Mouse (Mus musculus) MEL (cell line): ENCODE results near the gene Kank1. TPM values are rescaled to one million over a fixed set of nuclear protein-coding genes. Genes with fewer than 3 reads are reported as not detected.

Source experiments
- DNase-seq: peaks from one replicate; pipeline ENCODE4 v3.0.0; 2011; ENCODE audit warnings: low read depth, low spot score
- H3K27ac ChIP-seq: 2 replicates; pipeline ENCODE4 v1.5.1; 2012; ENCODE audit warnings: low read depth, mild to moderate bottlenecking, control low read depth, low read length, moderate library complexity; ENCODE audit not compliant: control insufficient read depth
- H3K27me3 ChIP-seq, 2 experiments: fragments of 150-350 bp in 1 of 2; sonication (generic) in 1 of 2; 2 replicates each; pipeline ENCODE4 v1.6.1; 2012; ENCODE audit warnings: low read length in 2 of 2, mild to moderate bottlenecking in 2 of 2, improper control_type of control experiment in 1 of 2, moderate library complexity in 1 of 2; ENCODE audit not compliant: insufficient read depth in 2 of 2, control insufficient read depth in 1 of 2
- H3K36me3 ChIP-seq, 2 experiments: 2 replicates each; pipeline ENCODE4 v1.6.1; 2012 to 2014; ENCODE audit warnings: low read length in 2 of 2, improper control_type of control experiment in 1 of 2, inconsistent platforms in 1 of 2, mild to moderate bottlenecking in 1 of 2; ENCODE audit not compliant: insufficient read depth in 2 of 2, control insufficient read depth in 1 of 2
- H3K4me1 ChIP-seq, 2 experiments: fragments of 150-350 bp in 1 of 2; sonication (generic) in 1 of 2; 2 replicates each; pipeline ENCODE4 v1.6.1; 2012; ENCODE audit warnings: low read length in 2 of 2, improper control_type of control experiment in 1 of 2, mild to moderate bottlenecking in 1 of 2; ENCODE audit not compliant: insufficient read depth in 2 of 2, control insufficient read depth in 1 of 2
- H3K4me3 ChIP-seq, 2 experiments: fragments of 150-350 bp in 1 of 2; sonication (generic) in 1 of 2; 2 replicates each; pipeline ENCODE4 v1.5.1; 2012; ENCODE audit warnings: low read depth in 2 of 2, low read length in 2 of 2, mild to moderate bottlenecking in 2 of 2, moderate library complexity in 2 of 2, control low read depth in 1 of 2, improper control_type of control experiment in 1 of 2; ENCODE audit not compliant: control insufficient read depth in 1 of 2, insufficient read depth in 1 of 2
- H3K79me2 ChIP-seq: 2 replicates; pipeline ENCODE4 v1.6.1; 2012; ENCODE audit warnings: mild to moderate bottlenecking, low read length, moderate library complexity; ENCODE audit not compliant: control insufficient read depth, poor library complexity, insufficient read depth
- H3K9ac ChIP-seq: 2 replicates; pipeline ENCODE4 v1.6.1; 2012; ENCODE audit warnings: low read depth, mild to moderate bottlenecking, control low read depth, low read length, moderate library complexity; ENCODE audit not compliant: control insufficient read depth, poor library complexity, severe bottlenecking
- H3K9me3 ChIP-seq: fragments of 150-350 bp; sonication (generic); replicated peaks from 2 replicates; pipeline ENCODE4 v1.6.1; 2012; ENCODE audit warnings: mild to moderate bottlenecking, low read length, improper control_type of control experiment, moderate library complexity; ENCODE audit not compliant: insufficient read depth
- BHLHE40 ChIP-seq: IDR thresholded peaks from 2 replicates; pipeline ENCODE4 v1.6.1; 2012; ENCODE audit warnings: low read depth, mild to moderate bottlenecking, inconsistent platforms, low read length, improper control_type of control experiment, borderline replicate concordance
- CHD1 ChIP-seq: IDR thresholded peaks from 2 replicates; pipeline ENCODE4 v1.6.1; 2012; ENCODE audit warnings: low read depth, mild to moderate bottlenecking, inconsistent platforms, low read length, improper control_type of control experiment
- CHD2 ChIP-seq: IDR thresholded peaks from 2 replicates; pipeline ENCODE4 v1.6.1; 2011; ENCODE audit warnings: low read length, improper control_type of control experiment
- CTCF ChIP-seq, 3 experiments: IDR thresholded peaks in 2 of 3; conservative IDR thresholded peaks in 1 of 3; 2 replicates each; pipeline ENCODE4 v1.5.1; 2011 to 2012; ENCODE audit warnings: low read length in 3 of 3, low read depth in 2 of 3, mild to moderate bottlenecking in 2 of 3, improper control_type of control experiment in 1 of 3, inconsistent platforms in 1 of 3, mixed read lengths in 1 of 3, moderate library complexity in 1 of 3; ENCODE audit not compliant: control insufficient read depth in 1 of 3, insufficient read depth in 1 of 3, poor library complexity in 1 of 3, severe bottlenecking in 1 of 3
- ETS1 ChIP-seq: IDR thresholded peaks from 2 replicates; pipeline ENCODE4 v1.6.1; 2012; ENCODE audit warnings: low read depth, mild to moderate bottlenecking, inconsistent platforms, low read length, improper control_type of control experiment, moderate library complexity
- GABPA ChIP-seq: IDR thresholded peaks from 2 replicates; pipeline ENCODE4 v1.6.1; 2012; ENCODE audit warnings: low read depth, mild to moderate bottlenecking, inconsistent platforms, low read length, improper control_type of control experiment, moderate library complexity
- HCFC1 ChIP-seq: IDR thresholded peaks from 2 replicates; pipeline ENCODE4 v1.6.1; 2012; ENCODE audit warnings: low read depth, mild to moderate bottlenecking, inconsistent platforms, low read length, improper control_type of control experiment, moderate library complexity
- JUND ChIP-seq: IDR thresholded peaks from 2 replicates; pipeline ENCODE4 v1.6.1; 2011; ENCODE audit warnings: low read depth, mild to moderate bottlenecking, improper control_type of control experiment, low read length
- MAFK ChIP-seq: IDR thresholded peaks from 2 replicates; pipeline ENCODE4 v1.6.1; 2011; ENCODE audit warnings: low read depth, mild to moderate bottlenecking, low read length, improper control_type of control experiment, borderline replicate concordance
- MAX ChIP-seq: IDR thresholded peaks from 2 replicates; pipeline ENCODE4 v1.6.1; 2011; ENCODE audit warnings: low read length, improper control_type of control experiment
- MEF2A ChIP-seq: IDR thresholded peaks from 2 replicates; pipeline ENCODE4 v1.6.1; 2014; ENCODE audit warnings: low read depth, mild to moderate bottlenecking, inconsistent platforms, low read length, improper control_type of control experiment; ENCODE audit not compliant: poor library complexity, insufficient replicate concordance, severe bottlenecking; ENCODE audit errors: extremely low read depth
- MXI1 ChIP-seq: IDR thresholded peaks from 2 replicates; pipeline ENCODE4 v1.6.1; 2011; ENCODE audit warnings: mild to moderate bottlenecking, low read depth, low read length, improper control_type of control experiment
- MYB ChIP-seq: IDR thresholded peaks from 2 replicates; pipeline ENCODE4 v1.6.1; 2011; ENCODE audit warnings: mild to moderate bottlenecking, low read depth, low read length, improper control_type of control experiment
- MYC ChIP-seq: IDR thresholded peaks from 2 replicates; pipeline ENCODE4 v1.6.1; 2011; ENCODE audit warnings: low read depth, mild to moderate bottlenecking, low read length, improper control_type of control experiment, moderate library complexity
- POLR2A ChIP-seq, 2 experiments: IDR thresholded peaks; 2 replicates each; pipeline ENCODE4 v1.6.1; 2011 to 2012; ENCODE audit warnings: low read length in 2 of 2, mild to moderate bottlenecking in 2 of 2, control low read depth in 1 of 2, improper control_type of control experiment in 1 of 2, low read depth in 1 of 2, moderate library complexity in 1 of 2; ENCODE audit not compliant: control insufficient read depth in 1 of 2, insufficient read depth in 1 of 2, poor library complexity in 1 of 2
- POLR2AphosphoS5 ChIP-seq: IDR thresholded peaks from 2 replicates; pipeline ENCODE4 v1.6.1; 2012; ENCODE audit warnings: low read depth, borderline replicate concordance, mild to moderate bottlenecking, inconsistent platforms, low read length, moderate library complexity, mixed read lengths
- RAD21 ChIP-seq: IDR thresholded peaks from 2 replicates; pipeline ENCODE4 v1.6.1; 2011; ENCODE audit warnings: mild to moderate bottlenecking, low read depth, low read length, improper control_type of control experiment
- TBP ChIP-seq: IDR thresholded peaks from 2 replicates; pipeline ENCODE4 v1.8.0; 2011; ENCODE audit warnings: low read depth, low read length, improper control_type of control experiment
- TCF12 ChIP-seq: IDR thresholded peaks from 2 replicates; pipeline ENCODE4 v1.6.1; 2014; ENCODE audit warnings: low read depth, mild to moderate bottlenecking, inconsistent platforms, low read length, improper control_type of control experiment, moderate library complexity
- USF1 ChIP-seq: IDR thresholded peaks from 2 replicates; pipeline ENCODE4 v1.6.1; 2014; ENCODE audit warnings: low read depth, mild to moderate bottlenecking, inconsistent platforms, low read length, improper control_type of control experiment, moderate library complexity
- ZC3H11A ChIP-seq: IDR thresholded peaks from 2 replicates; pipeline ENCODE4 v1.6.1; 2012; ENCODE audit warnings: low read depth, mild to moderate bottlenecking, inconsistent platforms, low read length, improper control_type of control experiment
- ZNF384 ChIP-seq: IDR thresholded peaks from 2 replicates; pipeline ENCODE4 v1.6.1; 2012; ENCODE audit warnings: low read depth, mild to moderate bottlenecking, inconsistent platforms, low read length, improper control_type of control experiment
- polyA plus RNA-seq, 2 experiments: library from polyadenylated mRNA; stranded (reverse) in 1 of 2; unstranded in 1 of 2; fragments of >175 nt in 1 of 2; fragments of >200 nt in 1 of 2; gene quantifications; 2 replicates each; pipeline versions ENCODE4 v1.2.1 to v1.2.4; 2012; ENCODE audit warnings: low replicate concordance in 2 of 2, low read depth in 1 of 2; ENCODE audit not compliant: insufficient read length in 2 of 2, insufficient read depth in 1 of 2, missing spikeins in 1 of 2
- total RNA-seq: library from RNA; depleted of rRNA; stranded (reverse); fragments of 300-350 nt; gene quantifications from 2 replicates; pipeline ENCODE4 v1.2.3, GENCODE M21; 2012; rRNA removed

The Kank1 gene
- total RNA-seq (not detected in 2 replicates), polyA plus RNA-seq (not detected)

DNA sequence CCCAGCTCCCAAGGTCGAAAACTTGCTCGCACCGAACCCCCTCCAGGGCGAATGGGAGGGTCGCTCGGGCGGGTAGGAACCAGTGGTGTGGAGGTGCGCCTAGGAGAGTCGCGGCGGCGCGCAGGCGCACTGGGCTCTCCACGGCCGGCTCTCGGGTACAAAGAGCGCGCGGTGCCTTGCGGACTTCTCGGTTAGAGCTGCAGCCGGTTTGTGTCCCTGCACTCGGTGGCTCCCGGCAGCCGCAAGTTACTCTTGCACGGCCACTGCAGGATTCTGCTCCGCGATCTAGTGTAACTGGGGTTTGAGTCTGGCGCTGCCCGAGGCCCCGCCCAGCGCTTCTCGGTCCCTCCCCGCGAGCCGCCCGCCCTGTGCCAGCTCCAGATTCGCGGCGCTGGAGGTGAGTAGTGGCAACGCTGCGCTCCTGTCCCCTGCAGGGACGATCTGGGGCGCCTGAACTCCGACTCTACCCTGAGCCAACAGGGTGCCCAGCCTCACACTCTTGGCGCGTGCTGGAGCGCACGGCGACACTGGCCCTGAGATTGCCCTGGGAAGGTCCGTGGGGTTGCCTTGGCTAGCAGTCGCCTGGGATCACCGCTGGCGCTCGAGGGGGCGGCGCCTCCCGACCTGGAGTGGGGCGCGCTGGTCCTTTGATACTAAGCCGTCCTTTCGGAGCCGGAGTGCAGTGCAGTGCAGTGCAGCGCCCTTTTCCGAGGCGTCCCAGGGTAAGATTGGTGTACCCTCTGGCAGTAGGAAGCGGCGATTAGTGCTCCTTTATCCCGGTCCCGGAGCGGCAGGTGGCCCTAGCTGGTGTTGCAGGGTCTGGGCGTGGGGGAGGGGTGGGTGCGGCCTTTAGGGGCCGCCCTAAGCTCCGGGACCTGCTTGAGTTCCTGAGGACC is at the start of gene Kank1:
Gene Kank1 (plus strand): TSS at position 380 of the 896 bp plus-strand sequence.
- Histone ChIP-seq H3K79me2 (no peaks in the 10 kb centered on the region), H3K9me3 (no peaks in the 10 kb centered on the region), H3K4me3 (no peak within 1 kb of the TSS), H3K36me3 (no peaks in the 10 kb centered on the region), H3K4me1 (no peaks in the 10 kb centered on the region), H3K27me3 (peaks cover 3 to 5% of the 10 kb centered on the region in 2 experiments), H3K9ac (no peak within 1 kb of the TSS), H3K27ac (no peak within 1 kb of the TSS)
- TF ChIP-seq CHD1 (no peak), TBP (no peak), HCFC1 (no peak), BHLHE40 (no peak), GABPA (no peak), MAFK (no peak), CHD2 (no peak), ETS1 (no peak), POLR2AphosphoS5 (no peak), ZNF384 (no peak), USF1 (no peak), JUND (no peak), MYC (no peak), CTCF (IDR thresholded peaks at IDR 0.05 in 2 of 3, conservative IDR thresholded peaks at IDR 0.05 in 1 of 3; ENCODE audit: control insufficient read depth in 1 of 3, insufficient read depth in 1 of 3, low read depth in 2 of 3, low read length in 3 of 3, poor library complexity in 1 of 3, severe bottlenecking in 1 of 3) (no peak), TCF12 (no peak), MEF2A (no peak), ZC3H11A (no peak)
- no peak for DNase-seq

DNA sequence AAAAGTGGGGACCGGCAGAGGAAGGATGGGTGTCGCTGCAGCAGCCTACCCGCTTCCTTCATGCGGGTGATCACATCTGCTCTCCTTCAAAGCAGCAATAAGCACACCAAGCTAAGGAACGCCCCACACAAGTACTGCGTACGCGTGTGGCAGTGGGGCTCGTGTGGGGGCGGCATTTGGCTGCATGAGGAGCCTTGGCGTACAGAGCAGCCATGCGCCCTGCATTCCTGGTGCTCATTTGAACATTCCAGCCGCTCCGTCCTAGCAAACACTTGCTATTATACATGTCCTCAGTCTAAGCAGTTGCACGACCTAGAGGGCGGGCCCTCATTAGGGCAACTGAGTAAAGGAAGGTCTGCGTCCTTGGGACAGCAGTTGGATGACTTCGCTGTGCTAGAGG is 49.1 kb upstream of the Kank1 start:
- TF ChIP-seq CTCF (IDR thresholded peaks at IDR 0.05 in 2 of 3, conservative IDR thresholded peaks at IDR 0.05 in 1 of 3; ENCODE audit: control insufficient read depth in 1 of 3, insufficient read depth in 1 of 3, low read depth in 2 of 3, low read length in 3 of 3, poor library complexity in 1 of 3, severe bottlenecking in 1 of 3) (no peak), MXI1 (no peak), POLR2A (IDR thresholded peaks at IDR 0.05; ENCODE audit: control insufficient read depth in 1 of 2, insufficient read depth in 1 of 2, low read depth in 1 of 2, low read length in 2 of 2, poor library complexity in 1 of 2) (no peak), MYB (no peak), JUND (no peak), MAX (no peak), USF1 (no peak), RAD21 (no peak), MAFK (no peak), CHD1 (no peak)
- Histone ChIP-seq H3K9ac (no peak overlapping the region), H3K79me2 (no peaks in the 10 kb centered on the region), H3K27me3 (no peaks in the 10 kb centered on the region), H3K36me3 (peaks cover 0 to 14% of the 10 kb centered on the region in 2 experiments; a peak in 2 of 4 replicates), H3K4me1 (no peaks in the 10 kb centered on the region), H3K27ac (no peak overlapping the region), H3K4me3 (no peak overlapping the region), H3K9me3 (no peaks in the 10 kb centered on the region)
- no peak for DNase-seq
